Mouse (Mus musculus) heart, postnatal 0 days (tissue): Measurements from ENCODE around the gene Uspl1. TPM values are rescaled to one million over a fixed set of nuclear protein-coding genes. Genes with fewer than 3 reads are reported as not detected.

Experiments used
- ATAC-seq: fragments of 200-750 bp; cut with Nextera tagmentation; 2 replicates; pipeline ENCODE4 v1.8.0; 2017; ENCODE audit warnings: low read depth, moderate number of reproducible peaks, moderate library complexity; ENCODE audit not compliant: insufficient read depth
- DNase-seq: peaks from one replicate; pipeline ENCODE4 v3.0.0-alpha.2; 2016; ENCODE audit warnings: low spot score
- H3K27ac ChIP-seq: fragments of 300-500 bp; sonication (generic); 2 replicates; pipeline ENCODE4 v1.5.1; 2014; ENCODE audit warnings: low read depth, mild to moderate bottlenecking
- H3K27me3 ChIP-seq: fragments of 300-500 bp; sonication (generic); 2 replicates; pipeline ENCODE4 v1.6.1; 2014; ENCODE audit warnings: low read length, mixed read lengths; ENCODE audit not compliant: control insufficient read depth, insufficient read depth
- H3K36me3 ChIP-seq: fragments of 300-500 bp; sonication (generic); replicated peaks from 2 replicates; pipeline ENCODE4 v1.6.1; 2014; ENCODE audit warnings: low read length, mixed read lengths; ENCODE audit not compliant: control insufficient read depth, insufficient read depth
- H3K4me1 ChIP-seq: fragments of 300-500 bp; sonication (generic); 2 replicates; pipeline ENCODE4 v1.6.1; 2014; ENCODE audit warnings: antibody characterized with exemption; ENCODE audit not compliant: control insufficient read depth, insufficient read depth
- H3K4me2 ChIP-seq: fragments of 300-500 bp; sonication (generic); 2 replicates; pipeline ENCODE4 v1.6.1; 2014; ENCODE audit warnings: low read depth, mild to moderate bottlenecking, low read length, moderate library complexity
- H3K4me3 ChIP-seq: fragments of 300-500 bp; sonication (generic); 2 replicates; pipeline ENCODE4 v1.5.1; 2014; ENCODE audit warnings: low read depth, low read length
- H3K9ac ChIP-seq: fragments of 300-500 bp; sonication (generic); replicated peaks from 2 replicates; pipeline ENCODE4 v1.6.1; 2014; ENCODE audit warnings: low read depth, low read length, mixed read lengths
- H3K9me3 ChIP-seq: fragments of 300-500 bp; sonication (generic); replicated peaks from 2 replicates; pipeline ENCODE4 v1.6.1; 2016; ENCODE audit warnings: low read length; ENCODE audit not compliant: control insufficient read depth
- CTCF ChIP-seq: IDR thresholded peaks from 2 replicates; pipeline ENCODE4 v1.5.1; 2016; ENCODE audit warnings: antibody characterized with exemption, control low read depth, low read depth
- EP300 ChIP-seq: IDR thresholded peaks from 2 replicates; pipeline ENCODE4 v1.6.1; 2016; ENCODE audit warnings: antibody characterized with exemption, low read depth
- WGBS: fragments of 180-500 bp; shearing (Covaris S2); extraction: QIAGEN DNeasy Blood & Tissue Kit; methylation state at CpG from one replicate; pipeline ENCODE4 v1.1.7; 2014; 5-methylcytosine and 5-hydroxymethylcytosine counted together
- polyA plus RNA-seq: library from polyadenylated mRNA; unstranded; fragments of >200 nt; fragmentation: Nextera tagmentation; extraction: Ambion mirVana; gene quantifications from 2 replicates; pipeline ENCODE4 v1.2.1, GENCODE M21; 2015
- total RNA-seq: library from RNA; depleted of rRNA; stranded (reverse); fragments of >200 nt; gene quantifications from 2 replicates; pipeline ENCODE4 v1.2.3, GENCODE M21; 2014; ENCODE audit warnings: low replicate concordance

Uspl1 gene
- total and polyA plus RNA-seq, 2 experiments from 2014 or later, result 17.6 to 18.9 TPM

DNA sequence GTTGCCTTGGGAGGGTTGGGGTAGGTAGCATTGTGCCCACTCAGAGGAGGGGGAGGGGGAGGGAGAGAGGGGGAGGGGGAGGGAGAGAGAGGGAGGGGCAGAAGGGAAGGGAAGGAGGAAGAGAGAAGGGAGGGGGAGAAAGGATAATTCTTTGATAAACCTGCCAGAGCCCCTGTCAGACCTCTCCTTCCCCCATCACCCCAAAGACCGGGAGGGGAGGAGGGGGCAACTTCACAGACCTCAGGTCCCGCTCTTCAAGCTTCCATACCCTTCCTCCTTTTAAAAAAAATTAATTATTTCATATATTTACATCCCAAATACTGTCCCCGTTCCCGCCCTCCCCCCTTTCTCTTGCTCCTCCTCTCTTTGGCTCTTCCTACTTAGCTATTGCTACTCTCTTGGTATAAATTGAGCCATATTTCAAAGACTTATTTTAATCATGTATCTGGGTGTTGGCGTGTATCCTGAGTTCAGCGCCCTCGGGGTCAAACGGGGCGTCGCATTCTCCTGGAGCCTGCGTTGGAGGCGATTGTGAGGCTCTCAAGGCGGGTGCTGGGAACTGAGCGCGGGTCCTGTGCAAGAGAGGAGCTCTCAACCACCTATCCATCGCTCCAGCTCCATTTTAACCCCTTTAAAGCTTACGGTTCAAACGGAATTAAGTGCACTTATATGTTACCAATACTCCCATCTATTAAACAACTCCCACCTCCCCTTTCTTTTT is 45.6 kb downstream of the Uspl1 start:
- no peak for DNase-seq
- Histone ChIP-seq H3K4me3 (peak overlapping the region; percentile 51), H3K36me3 (no peaks in the 10 kb centered on the region), H3K9me3 (no peaks in the 10 kb centered on the region; the same call in 1 of the 2 replicates), H3K9ac (peak overlapping the region; percentile 57), H3K27ac (peak overlapping the region; percentile 91), H3K27me3 (no peaks in the 10 kb centered on the region), H3K4me2 (peak overlapping the region; percentile 63), H3K4me1 (no peaks in the 10 kb centered on the region)
- WGBS, result 76% methylated on average over 17 of the region's 18 CpGs
- no peak for TF ChIP-seq EP300
- no peak for TF ChIP-seq CTCF
- ATAC-seq, result peak; percentile 34

GRCm38 (mm10) chr5:149235002-149235401 is 50.9 kb downstream of the Uspl1 start:
- Histone ChIP-seq H3K9me3 (no peaks in the 10 kb centered on the region; the same call in 1 of the 2 replicates), H3K4me3 (no peak overlapping the region), H3K27ac (no peak overlapping the region), H3K36me3 (no peaks in the 10 kb centered on the region), H3K27me3 (no peaks in the 10 kb centered on the region), H3K9ac (no peak overlapping the region), H3K4me2 (no peak overlapping the region), H3K4me1 (0 out of 2 replicates have a peak, but pooled peaks cover 8% of the 10 kb centered on the region)
- ATAC-seq (no peak), DNase-seq (no peak)
- TF ChIP-seq CTCF (no peak), EP300 (no peak)
- WGBS, result 66% methylated on average over 7 of the region's 7 CpGs

GRCm38 (mm10) chr5:149237221-149237950 is 53.2 kb downstream of the Uspl1 start:
- H3K27me3 ChIP-seq, result no peaks in the 10 kb centered on the region
- H3K9ac ChIP-seq, result no peak overlapping the region
- H3K36me3 ChIP-seq, result no peaks in the 10 kb centered on the region
- H3K4me3 ChIP-seq, result no peak overlapping the region
- 0 out of 2 replicates have a peak, but pooled peaks cover 3% of the 10 kb centered on the region for H3K9me3 ChIP-seq
- H3K27ac ChIP-seq, result no peak overlapping the region
- peak; percentile 41; the same call in 1 of the 2 replicates for ATAC-seq
- peak overlapping the region; percentile 23; the same call in 1 of the 2 replicates for H3K4me2 ChIP-seq
- TF ChIP-seq CTCF (no peak), EP300 (no peak)
- WGBS, result 54% methylated on average over 24 of the region's 24 CpGs
- DNase-seq, result no peak
- 0 out of 2 replicates have a peak, but pooled peaks cover 8% of the 10 kb centered on the region for H3K4me1 ChIP-seq

GRCm38 (mm10) chr5:149242467-149242866 is 58.3 kb downstream of the Uspl1 start:
- WGBS, result 84% methylated on average over 5 of the region's 5 CpGs
- TF ChIP-seq CTCF (no peak), EP300 (no peak)
- H3K4me1 ChIP-seq, result peaks cover 12% of the 10 kb centered on the region
- H3K36me3 ChIP-seq, result no peaks in the 10 kb centered on the region
- H3K9ac ChIP-seq, result no peak overlapping the region
- H3K27ac ChIP-seq, result no peak overlapping the region
- DNase-seq, result no peak
- no peak for ATAC-seq
- H3K4me3 ChIP-seq, result no peak overlapping the region
- H3K9me3 ChIP-seq, result 0 out of 2 replicates have a peak, but pooled peaks cover 3% of the 10 kb centered on the region
- no peak overlapping the region for H3K4me2 ChIP-seq
- no peaks in the 10 kb centered on the region for H3K27me3 ChIP-seq

DNA sequence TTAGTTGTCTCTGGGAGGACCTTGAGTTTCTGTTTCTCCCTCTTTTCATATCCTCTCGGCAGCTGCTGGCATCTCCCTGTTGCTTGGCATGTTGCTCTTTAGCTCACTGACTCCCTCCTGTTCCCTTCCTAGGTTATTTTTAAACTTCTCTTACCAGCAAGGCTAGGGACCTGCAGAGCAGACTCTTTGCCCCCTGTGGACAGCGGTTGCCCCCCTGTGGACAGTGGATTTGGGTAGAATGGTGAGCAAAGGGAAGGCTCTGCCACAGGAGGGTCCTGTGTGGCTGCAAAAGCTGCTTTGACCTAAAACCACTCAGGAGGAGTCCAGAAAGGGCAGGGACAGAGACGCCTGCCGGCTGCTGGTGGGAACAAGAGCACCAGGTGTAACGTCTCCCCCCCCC is 58.9 kb downstream of the Uspl1 start:
- ATAC-seq, result peak; percentile 33; the same call in 1 of the 2 replicates
- no peaks in the 10 kb centered on the region for H3K27me3 ChIP-seq
- TF ChIP-seq EP300 (no peak), CTCF (peak; percentile 46; the same call in 1 of the 2 replicates)
- peak; percentile 43 for DNase-seq
- H3K4me2 ChIP-seq, result no peak overlapping the region; the same call in 1 of the 2 replicates
- WGBS, result 29% methylated on average over 5 of the region's 5 CpGs
- H3K9me3 ChIP-seq, result 0 out of 2 replicates have a peak, but pooled peaks cover 3% of the 10 kb centered on the region
- no peak overlapping the region for H3K9ac ChIP-seq
- peak overlapping the region; percentile 37; the same call in 1 of the 2 replicates for H3K27ac ChIP-seq
- H3K4me1 ChIP-seq, result peaks cover 12% of the 10 kb centered on the region
- H3K4me3 ChIP-seq, result no peak overlapping the region
- H3K36me3 ChIP-seq, result no peaks in the 10 kb centered on the region
